In genomic region chr9:109876756-109877155, GRCm38 (mm10) we compare ENCODE assay signal across 8 mouse cellular contexts. TPM values are rescaled to one million over a fixed set of nuclear protein-coding genes. Genes with fewer than 3 reads are reported as not detected.
DNase-seq lines count a peak whose midpoint lies in the region; ATAC-seq and TF ChIP-seq lines count a peak whose summit lies in the region.

No protein-coding gene starts in this region.

- peak overlapping the region; percentile 91 for H3K27ac ChIP-seq in lung, embryonic 14.5 days (ENCODE audit: low read depth)
- H3K27ac ChIP-seq in heart, embryonic 16.5 days (ENCODE audit: low read length), result peak overlapping the region; percentile 93
- H3K27ac ChIP-seq in limb, embryonic 10.5 days, result peak overlapping the region; percentile 97
- no peak overlapping the region for H3K27ac ChIP-seq in neural tube, embryonic 12.5 days

- H3K4me2 ChIP-seq in lung, embryonic 14.5 days, result peak overlapping the region; percentile 96
- peak overlapping the region; percentile 84 for H3K4me2 ChIP-seq in heart, embryonic 16.5 days (ENCODE audit: low read depth, low read length)
- H3K4me2 ChIP-seq in neural tube, embryonic 12.5 days (replicated peaks), result peak overlapping the region; percentile 78

- peak overlapping the region; percentile 97 for H3K9ac ChIP-seq in lung, embryonic 14.5 days
- H3K9ac ChIP-seq in heart, embryonic 16.5 days (ENCODE audit: low read length), result peak overlapping the region; percentile 98
- H3K9ac ChIP-seq in neural tube, embryonic 12.5 days, result peak overlapping the region; percentile 93

- WGBS in lung, embryonic 14.5 days, result 2% methylated on average over 3 of the region's 3 CpGs
- 3% methylated on average over 3 of the region's 3 CpGs for WGBS in heart, embryonic 16.5 days
- WGBS in limb, embryonic 10.5 days, result 6% methylated on average over 3 of the region's 3 CpGs
- WGBS in neural tube, embryonic 12.5 days, result 9% methylated on average over 3 of the region's 3 CpGs

- peak overlapping the region; percentile 99 for H3K4me3 ChIP-seq in lung, embryonic 14.5 days (ENCODE audit: low read depth, low read length)
- peak overlapping the region; percentile 97 for H3K4me3 ChIP-seq in heart, embryonic 16.5 days (ENCODE audit: low read length)
- H3K4me3 ChIP-seq in limb, embryonic 10.5 days, result peak overlapping the region; percentile 100
- H3K4me3 ChIP-seq in neural tube, embryonic 12.5 days, result peak overlapping the region; percentile 93

- ATAC-seq in lung, embryonic 14.5 days (ENCODE audit: insufficient read depth), result no peak
- ATAC-seq in heart, embryonic 16.5 days (replicated peaks; ENCODE audit: extremely low read depth, insufficient read depth, low FRiP score), result no peak
- no peak for ATAC-seq in neural tube, embryonic 12.5 days (ENCODE audit: low FRiP score, low read depth)
- ATAC-seq in erythroid progenitor cell, adult 5-6 weeks (replicated peaks; ENCODE audit: low FRiP score, poor library complexity, severe bottlenecking), result no peak

- no peaks in the 10 kb centered on the region for H3K9me3 ChIP-seq in lung, embryonic 14.5 days (ENCODE audit: low read depth, low read length)
- H3K9me3 ChIP-seq in heart, embryonic 16.5 days (replicated peaks; ENCODE audit: control insufficient read depth, low read length), result no peaks in the 10 kb centered on the region
- no peaks in the 10 kb centered on the region for H3K9me3 ChIP-seq in limb, embryonic 10.5 days (replicated peaks)
- H3K9me3 ChIP-seq in neural tube, embryonic 12.5 days, result no peaks in the 10 kb centered on the region

- DNase-seq in lung, embryonic 14.5 days, result peak; percentile 64
- DNase-seq in lung, postnatal 25 days (ENCODE audit: low spot score), result no peak
- peak; percentile 71 for DNase-seq in adrenal gland, postnatal 10 days
- DNase-seq in limb, embryonic 10.5 days (ENCODE audit: low spot score), result no peak
- no peak for DNase-seq in c-Kit-positive CD71-positive TER-119-positive erythroid progenitor cells, embryonic 14.5 days (ENCODE audit: low spot score)

- no peaks in the 10 kb centered on the region for H3K4me1 ChIP-seq in lung, embryonic 14.5 days (ENCODE audit: insufficient read depth)
- H3K4me1 ChIP-seq in heart, embryonic 16.5 days (ENCODE audit: control insufficient read depth, insufficient read depth, low read length), result peaks cover 13% of the 10 kb centered on the region
- H3K4me1 ChIP-seq in limb, embryonic 10.5 days, result peaks cover 14% of the 10 kb centered on the region
- peaks cover 9% of the 10 kb centered on the region for H3K4me1 ChIP-seq in neural tube, embryonic 12.5 days

- H3K27me3 ChIP-seq in lung, embryonic 14.5 days (ENCODE audit: insufficient read depth, low read length), result no peaks in the 10 kb centered on the region
- no peaks in the 10 kb centered on the region for H3K27me3 ChIP-seq in heart, embryonic 16.5 days (ENCODE audit: control insufficient read depth, insufficient read depth, low read length)
- no peaks in the 10 kb centered on the region for H3K27me3 ChIP-seq in limb, embryonic 10.5 days (ENCODE audit: low read depth, poor library complexity, severe bottlenecking)
- no peaks in the 10 kb centered on the region for H3K27me3 ChIP-seq in neural tube, embryonic 12.5 days (replicated peaks)

- H3K36me3 ChIP-seq in lung, embryonic 14.5 days (ENCODE audit: insufficient read depth), result peaks cover 50% of the 10 kb centered on the region
- peaks cover 33% of the 10 kb centered on the region for H3K36me3 ChIP-seq in heart, embryonic 16.5 days (ENCODE audit: control insufficient read depth, insufficient read depth)
- H3K36me3 ChIP-seq in limb, embryonic 10.5 days, result peaks cover 50% of the 10 kb centered on the region
- H3K36me3 ChIP-seq in neural tube, embryonic 12.5 days, result peaks cover 34% of the 10 kb centered on the region

- TF ChIP-seq CTCF in lung, embryonic 14.5 days (IDR thresholded peaks at IDR 0.05; ENCODE audit: low read depth), result no peak

RNA-seq across cellular contexts. Expression of gene Cdc25a, which starts 1.4 kb away (rescaled TPM):
- polyA plus RNA-seq in lung, embryonic 14.5 days (2014; fragmentation: Nextera tagmentation; extraction: Ambion mirVana), result 34.0 and 40.4 TPM in 2 replicates
- total RNA-seq in adrenal gland, postnatal 10 days (2021), result 10 to 100 TPM; 15.5 to 17.0 TPM
- polyA plus RNA-seq in heart, embryonic 16.5 days (2015; fragmentation: Nextera tagmentation; extraction: Ambion mirVana), result 14.2 and 14.3 TPM in 2 replicates
- 54.4 and 55.6 TPM in 2 replicates for polyA plus RNA-seq in limb, embryonic 10.5 days (2016; fragmentation: Nextera tagmentation; extraction: Ambion mirVana)
- 33.9 and 36.3 TPM in 2 replicates for polyA plus RNA-seq in neural tube, embryonic 12.5 days (2016; fragmentation: Nextera tagmentation; extraction: Ambion mirVana)
- total RNA-seq in erythroid progenitor cell, adult 5-6 weeks (2015; ENCODE audit: low replicate concordance), result 12.2 and 19.1 TPM in 2 replicates
- total RNA-seq in erythroid progenitor cell, adult 5-6 weeks (2017; ENCODE audit: low replicate concordance), result 39.5 and 40.3 TPM in 2 replicates

RNA-seq across cellular contexts. Expression of gene Camp, which starts 27.3 kb away (rescaled TPM):
- 1.2 TPM in 1 of 2 replicates, not detected in the other for polyA plus RNA-seq in lung, embryonic 14.5 days (2014; fragmentation: Nextera tagmentation; extraction: Ambion mirVana)
- total RNA-seq in adrenal gland, postnatal 10 days (2021), result 10 to 100 TPM; 10.7 to 12.7 TPM
- polyA plus RNA-seq in heart, embryonic 16.5 days (2015; fragmentation: Nextera tagmentation; extraction: Ambion mirVana), result 1.3 and 2.1 TPM in 2 replicates
- not detected in 2 replicates for polyA plus RNA-seq in limb, embryonic 10.5 days (2016; fragmentation: Nextera tagmentation; extraction: Ambion mirVana)
- polyA plus RNA-seq in neural tube, embryonic 12.5 days (2016; fragmentation: Nextera tagmentation; extraction: Ambion mirVana), result 1.8 and 2.2 TPM in 2 replicates
- 769 and 967 TPM in 2 replicates for total RNA-seq in erythroid progenitor cell, adult 5-6 weeks (2015; ENCODE audit: low replicate concordance)
- 327 and 371 TPM in 2 replicates for total RNA-seq in erythroid progenitor cell, adult 5-6 weeks (2017; ENCODE audit: low replicate concordance)

RNA-seq across cellular contexts. Expression of gene Nme6, which starts 44.2 kb away (rescaled TPM):
- 53.7 and 58.7 TPM in 2 replicates for polyA plus RNA-seq in lung, embryonic 14.5 days (2014; fragmentation: Nextera tagmentation; extraction: Ambion mirVana)
- 10 to 100 TPM; 16.5 to 20.2 TPM for total RNA-seq in adrenal gland, postnatal 10 days (2021)
- polyA plus RNA-seq in heart, embryonic 16.5 days (2015; fragmentation: Nextera tagmentation; extraction: Ambion mirVana), result 58.1 and 59.2 TPM in 2 replicates
- 103 and 117 TPM in 2 replicates for polyA plus RNA-seq in limb, embryonic 10.5 days (2016; fragmentation: Nextera tagmentation; extraction: Ambion mirVana)
- polyA plus RNA-seq in neural tube, embryonic 12.5 days (2016; fragmentation: Nextera tagmentation; extraction: Ambion mirVana), result 64.5 and 66.7 TPM in 2 replicates
- 12.2 and 18.7 TPM in 2 replicates for total RNA-seq in erythroid progenitor cell, adult 5-6 weeks (2015; ENCODE audit: low replicate concordance)
- total RNA-seq in erythroid progenitor cell, adult 5-6 weeks (2017; ENCODE audit: low replicate concordance), result 9.0 and 10.0 TPM in 2 replicates

RNA-seq across cellular contexts. Expression of gene Map4, which starts 54.5 kb away (rescaled TPM):
- 55.2 and 57.5 TPM in 2 replicates for polyA plus RNA-seq in lung, embryonic 14.5 days (2014; fragmentation: Nextera tagmentation; extraction: Ambion mirVana)
- 100 to 1,000 TPM in 1 of 2 experiments, 10 to 100 TPM in 1; 83.5 to 132 TPM for total RNA-seq in adrenal gland, postnatal 10 days (2021)
- 88.0 and 89.1 TPM in 2 replicates for polyA plus RNA-seq in heart, embryonic 16.5 days (2015; fragmentation: Nextera tagmentation; extraction: Ambion mirVana)
- 37.3 and 43.9 TPM in 2 replicates for polyA plus RNA-seq in limb, embryonic 10.5 days (2016; fragmentation: Nextera tagmentation; extraction: Ambion mirVana)
- 141 and 161 TPM in 2 replicates for polyA plus RNA-seq in neural tube, embryonic 12.5 days (2016; fragmentation: Nextera tagmentation; extraction: Ambion mirVana)
- 9.4 and 31.0 TPM in 2 replicates for total RNA-seq in erythroid progenitor cell, adult 5-6 weeks (2015; ENCODE audit: low replicate concordance)
- 4.1 and 5.6 TPM in 2 replicates for total RNA-seq in erythroid progenitor cell, adult 5-6 weeks (2017; ENCODE audit: low replicate concordance)

Comparison
In these comparisons a context has a peak if more than half of its experiments do, and no peak if none do; other contexts are left out.
1. DNase-seq: peak in lung, embryonic 14.5 days (single experiment) and adrenal gland, postnatal 10 days (single experiment); none in lung, postnatal 25 days (single experiment), limb, embryonic 10.5 days (single experiment) and c-Kit-positive CD71-positive TER-119-positive erythroid progenitor cells, embryonic 14.5 days (single experiment).
2. Peak in every context shown above with its lines, with median percentiles within 50 percentile points of each other: H3K4me2 ChIP-seq, H3K4me3 ChIP-seq and H3K9ac ChIP-seq.